Mouse (Mus musculus): ENCODE results near the gene Fam185a. TPM values are rescaled to one million over a fixed set of nuclear protein-coding genes. Genes with fewer than 3 reads are reported as not detected.

The Fam185a gene
- polyA plus RNA-seq, 1 experiment, result not detected

GRCm38 (mm10) chr5:21496881-21497280, 72.1 kb downstream of the Fam185a start:
- no peaks in the 10 kb centered on the region for H3K36me3 ChIP-seq (ENCODE audit: control insufficient read depth)
- no peaks in the 10 kb centered on the region for H3K4me1 ChIP-seq (ENCODE audit: control insufficient read depth)
- H3K4me3 ChIP-seq (replicated peaks), result no peak overlapping the region
- no peaks in the 10 kb centered on the region for H3K27me3 ChIP-seq (ENCODE audit: control insufficient read depth)
- TF ChIP-seq GATA1 (IDR thresholded peaks at IDR 0.05; ENCODE audit: low read length), result no peak
- TF ChIP-seq TAL1 (IDR thresholded peaks at IDR 0.05; ENCODE audit: low read length), result no peak
- H3K9me3 ChIP-seq (ENCODE audit: control insufficient read depth, low read length), result no peaks in the 10 kb centered on the region

- Histone ChIP-seq H3K9me3 (ENCODE audit: control insufficient read depth, low read length) (no peaks in the 10 kb centered on the region), H3K27me3 (ENCODE audit: control insufficient read depth) (no peaks in the 10 kb centered on the region), H3K36me3 (ENCODE audit: control insufficient read depth) (no peaks in the 10 kb centered on the region), H3K4me3 (replicated peaks) (no peak overlapping the region), H3K4me1 (ENCODE audit: control insufficient read depth) (no peaks in the 10 kb centered on the region)
- no peak for TF ChIP-seq TAL1 (IDR thresholded peaks at IDR 0.05; ENCODE audit: low read length)
- no peak for TF ChIP-seq GATA1 (IDR thresholded peaks at IDR 0.05; ENCODE audit: low read length)
Measured at GRCm38 (mm10) chr5:21498490-21498889, 73.7 kb downstream of the Fam185a start.

- no peaks in the 10 kb centered on the region for H3K27me3 ChIP-seq (ENCODE audit: control insufficient read depth)
- no peaks in the 10 kb centered on the region for H3K36me3 ChIP-seq (ENCODE audit: control insufficient read depth)
- no peaks in the 10 kb centered on the region for H3K9me3 ChIP-seq (ENCODE audit: control insufficient read depth, low read length)
- no peak overlapping the region for H3K4me3 ChIP-seq (replicated peaks)
- H3K4me1 ChIP-seq (ENCODE audit: control insufficient read depth), result no peaks in the 10 kb centered on the region
- TF ChIP-seq GATA1 (IDR thresholded peaks at IDR 0.05; ENCODE audit: low read length) (no peak), TAL1 (IDR thresholded peaks at IDR 0.05; ENCODE audit: low read length) (no peak)
Measured at GRCm38 (mm10) chr5:21498925-21499324, 74.2 kb downstream of the Fam185a start.

- H3K27me3 ChIP-seq (ENCODE audit: control insufficient read depth), result no peaks in the 10 kb centered on the region
- no peaks in the 10 kb centered on the region for H3K9me3 ChIP-seq (ENCODE audit: control insufficient read depth, low read length)
- no peak overlapping the region for H3K4me3 ChIP-seq (replicated peaks)
- no peaks in the 10 kb centered on the region for H3K36me3 ChIP-seq (ENCODE audit: control insufficient read depth)
- no peak for TF ChIP-seq GATA1 (IDR thresholded peaks at IDR 0.05; ENCODE audit: low read length)
- no peak for TF ChIP-seq TAL1 (IDR thresholded peaks at IDR 0.05; ENCODE audit: low read length)
- H3K4me1 ChIP-seq (ENCODE audit: control insufficient read depth), result no peaks in the 10 kb centered on the region
Measured at GRCm38 (mm10) chr5:21500133-21500532, 75.4 kb downstream of the Fam185a start.

GRCm38 (mm10) chr5:21500941-21501340, 76.2 kb downstream of the Fam185a start:
- H3K9me3 ChIP-seq (ENCODE audit: control insufficient read depth, low read length), result no peaks in the 10 kb centered on the region

GRCm38 (mm10) chr5:21502936-21503610, 78.3 kb downstream of the Fam185a start:
- H3K36me3 ChIP-seq (ENCODE audit: control insufficient read depth), result no peaks in the 10 kb centered on the region
- H3K4me3 ChIP-seq (replicated peaks), result no peak overlapping the region

More at GRCm38 (mm10) chr5:21500941-21501340, 76.2 kb downstream of the Fam185a start:
- H3K27me3 ChIP-seq (ENCODE audit: control insufficient read depth), result no peaks in the 10 kb centered on the region
- no peaks in the 10 kb centered on the region for H3K36me3 ChIP-seq (ENCODE audit: control insufficient read depth)
- no peak overlapping the region for H3K4me3 ChIP-seq (replicated peaks)
- TF ChIP-seq TAL1 (IDR thresholded peaks at IDR 0.05; ENCODE audit: low read length) (no peak), GATA1 (IDR thresholded peaks at IDR 0.05; ENCODE audit: low read length) (no peak)
- H3K4me1 ChIP-seq (ENCODE audit: control insufficient read depth), result no peaks in the 10 kb centered on the region

GRCm38 (mm10) chr5:21505159-21505558, 80.4 kb downstream of the Fam185a start:
- Histone ChIP-seq H3K27me3 (ENCODE audit: control insufficient read depth) (no peaks in the 10 kb centered on the region), H3K4me3 (replicated peaks) (no peak overlapping the region), H3K4me1 (ENCODE audit: control insufficient read depth) (no peaks in the 10 kb centered on the region), H3K36me3 (ENCODE audit: control insufficient read depth) (no peaks in the 10 kb centered on the region), H3K9me3 (ENCODE audit: control insufficient read depth, low read length) (no peaks in the 10 kb centered on the region)
- TF ChIP-seq GATA1 (IDR thresholded peaks at IDR 0.05; ENCODE audit: low read length) (no peak), TAL1 (IDR thresholded peaks at IDR 0.05; ENCODE audit: low read length) (no peak)

More at GRCm38 (mm10) chr5:21502936-21503610, 78.3 kb downstream of the Fam185a start:
- H3K27me3 ChIP-seq (ENCODE audit: control insufficient read depth), result no peaks in the 10 kb centered on the region
- TF ChIP-seq TAL1 (IDR thresholded peaks at IDR 0.05; ENCODE audit: low read length), result no peak
- no peak for TF ChIP-seq GATA1 (IDR thresholded peaks at IDR 0.05; ENCODE audit: low read length)
- no peaks in the 10 kb centered on the region for H3K9me3 ChIP-seq (ENCODE audit: control insufficient read depth, low read length)
- no peaks in the 10 kb centered on the region for H3K4me1 ChIP-seq (ENCODE audit: control insufficient read depth)

- Histone ChIP-seq H3K36me3 (ENCODE audit: control insufficient read depth) (no peaks in the 10 kb centered on the region), H3K4me1 (ENCODE audit: control insufficient read depth) (no peaks in the 10 kb centered on the region), H3K4me3 (replicated peaks) (no peak overlapping the region), H3K9me3 (ENCODE audit: control insufficient read depth, low read length) (no peaks in the 10 kb centered on the region), H3K27me3 (ENCODE audit: control insufficient read depth) (no peaks in the 10 kb centered on the region)
- TF ChIP-seq TAL1 (IDR thresholded peaks at IDR 0.05; ENCODE audit: low read length), result no peak
- no peak for TF ChIP-seq GATA1 (IDR thresholded peaks at IDR 0.05; ENCODE audit: low read length)
Measured at GRCm38 (mm10) chr5:21506887-21507286, 82.1 kb downstream of the Fam185a start.

GRCm38 (mm10) chr5:21509801-21510200, 85.0 kb downstream of the Fam185a start:
- no peaks in the 10 kb centered on the region for H3K9me3 ChIP-seq (ENCODE audit: control insufficient read depth, low read length)
- no peaks in the 10 kb centered on the region for H3K27me3 ChIP-seq (ENCODE audit: control insufficient read depth)
- no peaks in the 10 kb centered on the region for H3K36me3 ChIP-seq (ENCODE audit: control insufficient read depth)
- H3K4me3 ChIP-seq (replicated peaks), result no peak overlapping the region
- no peaks in the 10 kb centered on the region for H3K4me1 ChIP-seq (ENCODE audit: control insufficient read depth)
- no peak for TF ChIP-seq GATA1 (IDR thresholded peaks at IDR 0.05; ENCODE audit: low read length)
- TF ChIP-seq TAL1 (IDR thresholded peaks at IDR 0.05; ENCODE audit: low read length), result no peak

- no peak overlapping the region for H3K4me3 ChIP-seq (replicated peaks)
- TF ChIP-seq TAL1 (IDR thresholded peaks at IDR 0.05; ENCODE audit: low read length) (no peak), GATA1 (IDR thresholded peaks at IDR 0.05; ENCODE audit: low read length) (no peak)
- H3K9me3 ChIP-seq (ENCODE audit: control insufficient read depth, low read length), result no peaks in the 10 kb centered on the region
- H3K27me3 ChIP-seq (ENCODE audit: control insufficient read depth), result no peaks in the 10 kb centered on the region
- H3K4me1 ChIP-seq (ENCODE audit: control insufficient read depth), result no peaks in the 10 kb centered on the region
- no peaks in the 10 kb centered on the region for H3K36me3 ChIP-seq (ENCODE audit: control insufficient read depth)
Measured at GRCm38 (mm10) chr5:21513363-21513762, 88.6 kb downstream of the Fam185a start.

All from erythroblast, embryonic 14.5 days (primary cell).